Mouse (Mus musculus): ENCODE results near the gene Car5a. TPM values are rescaled to one million over a fixed set of nuclear protein-coding genes. Genes with fewer than 3 reads are reported as not detected.
A peak's percentile ranks its signal among the peaks of the same experiment; 100 is the strongest.

Car5a gene
- total RNA-seq, 1 experiment from 2014 or later = 6.4 TPM

GRCm38 (mm10) chr8:121934923-121935322 is 9.8 kb downstream of the Car5a start:
- no peak for DNase-seq

DNA sequence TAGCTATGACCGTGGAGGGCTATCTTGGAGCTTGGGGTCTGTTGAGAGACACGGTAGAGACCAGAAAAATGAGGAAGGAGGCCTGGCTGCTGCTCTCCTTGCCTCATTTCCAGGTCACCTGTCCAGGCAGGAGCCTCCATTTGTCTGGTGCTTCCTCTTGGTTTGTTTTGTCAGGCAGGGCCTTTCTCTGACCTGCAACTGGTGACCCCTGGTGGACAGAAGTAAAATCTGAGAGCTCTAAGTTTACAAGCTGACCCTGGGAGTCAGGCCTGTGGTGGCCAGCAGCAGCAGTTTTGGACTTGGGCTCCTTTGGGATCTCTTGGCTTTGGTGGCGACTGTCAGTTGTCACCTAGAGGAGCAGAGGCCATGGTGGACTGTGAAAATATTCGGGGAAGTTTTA is 10.2 kb downstream of the Car5a start:
- peak; percentile 75 for DNase-seq

GRCm38 (mm10) chr8:121932668-121933520 is 11.8 kb downstream of the Car5a start:
- peak; percentile 29 for DNase-seq

DNA sequence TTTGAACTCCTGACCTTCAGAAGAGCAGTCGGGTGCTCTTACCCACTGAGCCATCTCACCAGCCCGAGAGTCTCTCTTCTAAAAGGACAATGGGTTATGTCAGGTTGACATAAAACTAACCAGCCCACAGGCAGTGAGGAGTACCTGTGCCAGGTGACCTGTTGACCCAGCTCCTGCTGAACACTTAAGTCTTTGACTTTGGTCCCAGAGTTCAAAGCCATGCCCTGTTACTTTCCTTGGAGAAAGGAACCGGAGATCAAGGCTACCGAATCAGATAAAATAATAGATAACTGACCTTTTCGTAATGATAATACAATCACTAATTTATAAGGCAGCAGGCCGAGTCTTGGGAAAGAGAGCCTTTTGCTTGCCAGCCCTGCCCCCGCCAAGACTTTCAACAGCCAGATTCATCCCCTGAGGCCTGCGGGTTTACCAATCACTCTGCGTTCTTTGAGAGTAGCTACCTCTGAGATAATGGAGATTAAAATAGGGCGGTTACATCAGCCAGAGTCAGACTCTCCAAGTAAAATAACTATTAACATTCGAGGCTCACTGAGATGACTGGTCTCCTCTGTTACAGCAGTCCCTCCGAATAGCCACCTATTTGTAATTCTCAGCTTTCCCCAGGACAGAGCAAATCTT is 12.6 kb downstream of the Car5a start:
- peak; percentile 73 for DNase-seq

GRCm38 (mm10) chr8:121931571-121931970 is 13.1 kb downstream of the Car5a start:
- DNase-seq = no peak

DNA sequence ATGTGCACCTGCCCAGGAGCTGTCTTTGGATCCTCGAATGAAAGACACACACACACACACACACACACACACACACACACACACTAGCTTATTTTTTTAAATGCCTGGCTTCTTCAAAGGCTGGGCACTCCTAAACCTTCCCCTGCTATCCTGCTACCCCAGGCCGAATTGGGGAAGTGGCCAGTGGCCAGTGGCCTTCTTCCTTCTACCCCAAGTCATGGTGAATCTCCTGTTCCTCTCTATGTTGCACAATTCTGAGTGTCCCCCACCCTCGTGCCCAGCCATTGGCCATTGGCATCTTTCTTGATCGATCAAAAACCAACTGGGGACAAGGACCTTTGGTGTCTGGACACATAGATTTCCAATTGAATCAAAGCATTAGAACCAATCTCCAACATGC is 14.7 kb downstream of the Car5a start:
- no peak for DNase-seq

DNA sequence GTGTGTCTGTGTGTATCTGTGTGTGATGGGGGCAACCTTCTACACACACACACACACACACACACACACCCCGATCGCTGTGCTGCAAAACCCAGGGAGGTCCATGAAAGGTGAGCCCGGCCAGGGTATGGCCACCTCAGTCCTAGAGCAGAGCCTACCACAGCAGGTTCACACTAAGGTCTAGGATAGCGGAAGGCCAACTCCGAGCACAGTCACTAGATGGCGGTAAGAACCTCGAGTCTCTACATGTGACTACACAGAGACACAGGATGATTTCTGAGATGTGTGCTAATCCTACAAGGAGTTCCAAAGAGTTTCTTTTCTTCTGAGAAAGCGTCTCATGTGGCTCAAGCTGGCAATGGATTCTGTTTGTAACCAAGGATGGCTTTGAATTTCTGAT is 17.4 kb downstream of the Car5a start:
- DNase-seq = peak; percentile 79

DNA sequence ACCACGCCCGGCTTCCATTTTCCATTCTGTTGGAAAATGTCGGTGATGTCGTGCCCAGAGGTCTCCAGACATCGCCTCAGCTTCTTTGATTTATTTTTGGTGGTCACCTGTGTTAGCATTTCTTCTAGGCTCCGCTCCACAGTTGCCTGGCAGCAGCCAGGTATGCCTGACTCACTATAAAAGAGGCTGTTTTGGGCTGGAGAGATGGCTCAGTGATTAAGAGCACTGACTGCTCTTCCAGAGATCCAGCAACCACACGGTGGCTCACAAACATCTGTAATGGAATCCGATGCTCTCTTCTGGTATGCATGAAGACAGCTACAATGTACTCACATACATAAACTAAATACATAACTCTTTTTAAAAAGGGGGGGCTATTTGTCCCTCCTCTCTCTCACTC is 18.4 kb downstream of the Car5a start:
- DNase-seq = no peak

DNA sequence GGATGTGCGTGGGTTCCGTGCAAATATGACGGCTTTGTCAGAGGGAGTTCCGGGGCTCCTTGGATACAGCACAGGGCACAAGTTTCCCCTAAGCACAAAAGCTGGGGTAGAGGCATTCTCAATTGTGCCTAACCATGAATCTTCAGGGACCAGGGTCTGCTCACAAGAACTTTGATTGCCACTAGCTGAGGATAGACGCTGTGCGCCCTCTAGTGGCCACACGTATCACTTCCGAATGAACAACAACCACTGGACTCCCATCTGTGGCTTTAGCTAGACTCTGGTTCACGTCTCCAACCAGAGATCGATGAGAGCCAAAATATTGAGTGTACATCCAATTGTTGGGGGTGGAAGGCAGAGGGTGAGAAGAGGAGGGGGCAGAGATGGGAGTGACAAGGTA is 19.1 kb downstream of the Car5a start:
- DNase-seq = peak; percentile 85

- no peak for DNase-seq
Measured at GRCm38 (mm10) chr8:121924681-121925080, 20.0 kb downstream of the Car5a start.

DNA sequence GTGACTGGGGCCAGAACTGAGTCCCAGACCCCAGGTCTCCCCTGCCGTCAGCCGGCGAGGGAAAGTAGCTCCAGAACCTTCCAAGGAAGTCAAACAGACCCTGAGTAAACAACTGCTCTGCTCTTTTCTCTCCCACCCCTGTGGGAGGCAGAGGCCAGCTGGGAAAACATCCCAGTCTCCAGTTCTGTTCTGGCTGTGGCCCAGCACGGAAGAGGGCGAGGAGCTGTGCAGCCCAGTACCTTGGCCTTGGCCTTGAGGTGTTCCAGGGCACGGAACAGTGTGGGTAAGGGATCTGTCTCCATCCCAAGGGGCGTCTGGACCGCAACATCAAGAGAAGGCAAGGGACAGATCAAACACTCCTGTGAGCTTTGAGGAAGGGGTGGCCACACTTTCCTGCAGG is 22.6 kb downstream of the Car5a start:
- peak; percentile 63 for DNase-seq

DNA sequence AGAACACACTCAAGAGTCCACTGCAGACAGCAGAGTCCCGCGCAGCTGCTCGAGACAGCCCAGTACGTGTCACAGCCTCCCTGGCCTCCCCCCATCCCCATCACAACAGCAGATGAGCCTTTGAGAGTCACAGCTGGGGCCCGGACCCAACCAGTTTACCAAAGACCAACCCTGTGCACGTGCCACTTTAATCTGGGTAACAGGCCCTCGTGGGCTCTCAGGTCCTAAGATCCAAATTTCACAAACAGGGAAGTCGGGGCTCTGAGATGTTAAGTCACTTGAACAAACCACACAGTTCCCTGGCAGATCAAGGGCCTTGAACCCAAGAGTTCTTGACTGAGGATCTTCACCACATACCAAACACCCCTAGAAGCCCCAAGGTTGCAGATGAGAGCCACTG is 23.1 kb downstream of the Car5a start:
- DNase-seq = no peak

GRCm38 (mm10) chr8:121919731-121920130 is 25.0 kb downstream of the Car5a start:
- DNase-seq = peak; percentile 67

DNA sequence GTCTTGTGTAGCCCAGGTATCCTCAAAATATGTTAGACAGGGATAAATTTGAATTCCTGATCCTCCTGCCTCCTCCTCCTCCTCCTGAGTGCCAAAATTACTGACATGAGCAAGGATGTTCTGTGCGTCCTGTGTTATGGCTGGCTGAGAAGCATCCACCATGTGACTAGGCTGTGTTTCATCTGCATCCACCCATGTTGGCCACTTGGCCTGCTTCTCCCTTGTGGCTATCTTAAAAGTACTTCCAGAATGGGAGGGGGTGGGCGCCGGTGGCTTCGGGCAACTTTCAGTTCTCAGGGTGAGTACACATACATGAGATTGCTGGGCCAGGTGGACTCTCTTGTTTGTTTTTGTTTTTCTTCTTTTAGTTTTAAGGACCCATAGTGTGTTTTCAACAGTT is 25.5 kb downstream of the Car5a start:
- DNase-seq = no peak

DNA sequence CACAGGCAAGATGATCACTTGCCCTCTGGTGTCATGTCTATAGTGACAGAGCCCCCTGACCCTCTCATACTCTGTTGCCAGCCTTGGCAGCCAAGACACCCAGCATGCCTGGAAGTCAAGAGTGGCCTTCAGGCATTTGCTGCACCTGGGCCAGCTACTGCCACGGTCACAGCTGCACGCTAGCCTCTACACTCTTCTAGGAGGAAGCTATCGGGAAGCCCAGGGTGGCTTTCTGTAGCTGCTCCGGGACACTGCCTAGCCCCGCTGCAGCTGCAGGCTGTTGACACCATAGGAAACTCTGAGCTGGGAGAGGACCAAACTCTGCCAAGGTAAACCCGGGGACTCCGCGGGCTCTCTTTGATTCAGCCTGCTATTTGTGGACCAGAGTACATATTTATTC is 31.3 kb downstream of the Car5a start:
- no peak for DNase-seq

GRCm38 (mm10) chr8:121912831-121913230 is 31.9 kb downstream of the Car5a start:
- no peak for DNase-seq

GRCm38 (mm10) chr8:121911987-121912386 is 32.7 kb downstream of the Car5a start:
- DNase-seq = peak; percentile 42

- no peak for DNase-seq
Measured at GRCm38 (mm10) chr8:121911400-121911799, 33.3 kb downstream of the Car5a start.

GRCm38 (mm10) chr8:121909663-121910062 is 35.0 kb downstream of the Car5a start:
- peak; percentile 87 for DNase-seq

GRCm38 (mm10) chr8:121909148-121909541 is 35.6 kb downstream of the Car5a start:
- DNase-seq = no peak

DNA sequence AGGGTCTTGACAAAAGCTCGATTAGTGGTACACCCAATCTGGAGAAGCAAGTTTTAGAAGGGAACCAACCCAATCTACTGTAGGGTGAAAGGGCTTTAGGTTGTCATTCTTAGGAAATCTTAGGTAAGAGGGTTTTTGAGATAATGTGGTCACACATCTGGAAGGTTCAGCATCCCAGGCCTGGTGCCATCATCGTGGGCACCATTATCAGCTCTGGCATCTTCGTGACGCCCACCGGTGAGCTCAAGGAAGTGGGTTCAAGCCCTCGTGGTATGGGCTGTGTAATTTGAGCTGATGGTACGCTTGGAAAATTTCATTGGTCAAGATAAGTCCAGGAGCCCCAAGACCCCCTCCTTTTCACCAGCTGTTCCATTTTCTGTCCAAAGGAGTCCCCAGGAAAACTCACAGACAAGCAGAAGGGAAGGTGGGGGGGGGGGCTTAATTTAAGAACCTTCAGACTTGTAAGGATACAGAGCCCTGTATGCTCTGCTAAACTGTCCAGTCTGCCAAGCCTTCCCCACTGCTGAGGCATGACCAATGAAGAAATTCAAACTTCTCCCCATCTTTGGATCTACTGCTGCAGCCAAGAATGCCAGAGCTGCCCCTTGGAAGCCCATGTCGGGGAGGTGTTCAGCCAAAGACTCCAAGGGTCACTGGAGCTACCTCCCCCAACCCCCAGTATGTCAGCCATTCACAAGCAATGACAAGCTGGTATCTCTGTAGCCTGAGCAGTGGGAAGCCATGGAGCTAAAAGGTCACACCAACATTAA is 36.1 kb downstream of the Car5a start:
- no peak for DNase-seq

- DNase-seq = peak; percentile 99
Measured at GRCm38 (mm10) chr8:121907587-121908248, 37.0 kb downstream of the Car5a start, which contains the start of gene Slc7a5. Slc7a5 (minus strand) TSS chr8:121907694.
